Mouse (Mus musculus) limb, embryonic 14.5 days (tissue): ENCODE data around the gene Ankrd31. TPM values are rescaled to one million over a fixed set of nuclear protein-coding genes. Genes with fewer than 3 reads are reported as not detected.

Experiments
- ATAC-seq: fragments of 200-750 bp; cut with Nextera tagmentation; 2 replicates; pipeline ENCODE4 v1.8.0; 2017; ENCODE audit warnings: low read depth, moderate number of reproducible peaks, moderate TSS enrichment; ENCODE audit not compliant: low FRiP score
- DNase-seq: peaks from one replicate; pipeline ENCODE4 v3.0.0-alpha.2; 2015; ENCODE audit warnings: low spot score
- H3K27ac ChIP-seq: fragments of 300-500 bp; sonication (generic); replicated peaks from 2 replicates; pipeline ENCODE4 v1.5.1; 2014; ENCODE audit warnings: low read depth, mild to moderate bottlenecking, low read length, moderate library complexity, mixed read lengths
- H3K27me3 ChIP-seq: fragments of 300-500 bp; sonication (generic); 2 replicates; pipeline ENCODE4 v1.6.1; 2014; ENCODE audit warnings: low read length, mixed read lengths; ENCODE audit not compliant: control insufficient read depth, insufficient read depth
- H3K36me3 ChIP-seq: fragments of 300-500 bp; sonication (generic); 2 replicates; pipeline ENCODE4 v1.6.1; 2014; ENCODE audit warnings: mild to moderate bottlenecking, low read length, moderate library complexity, mixed read lengths; ENCODE audit not compliant: control insufficient read depth, insufficient read depth
- H3K4me1 ChIP-seq: fragments of 300-500 bp; sonication (generic); 2 replicates; pipeline ENCODE4 v1.6.1; 2014; ENCODE audit warnings: antibody characterized with exemption, low read length, mixed read lengths; ENCODE audit not compliant: control insufficient read depth, insufficient read depth
- H3K4me2 ChIP-seq: fragments of 300-500 bp; sonication (generic); replicated peaks from 2 replicates; pipeline ENCODE4 v1.6.1; 2014; ENCODE audit warnings: low read depth, mild to moderate bottlenecking, low read length, moderate library complexity; ENCODE audit not compliant: severe bottlenecking
- H3K4me3 ChIP-seq: fragments of 300-500 bp; sonication (generic); replicated peaks from 2 replicates; pipeline ENCODE4 v1.5.1; 2014; ENCODE audit warnings: low read length
- H3K9ac ChIP-seq: fragments of 300-500 bp; sonication (generic); 2 replicates; pipeline ENCODE4 v1.6.1; 2014; ENCODE audit warnings: mild to moderate bottlenecking, low read depth, low read length, moderate library complexity; ENCODE audit not compliant: severe bottlenecking
- H3K9me3 ChIP-seq: fragments of 300-500 bp; sonication (generic); 2 replicates; pipeline ENCODE4 v1.6.1; 2016; ENCODE audit warnings: low read length; ENCODE audit not compliant: control insufficient read depth
- POLR2A ChIP-seq: fragments of 200-500 bp; IDR thresholded peaks from 2 replicates; pipeline ENCODE4 v1.8.0; 2012; ENCODE audit warnings: inconsistent platforms, mild to moderate bottlenecking, moderate library complexity, borderline replicate concordance; ENCODE audit not compliant: insufficient read depth, insufficient read length; ENCODE audit errors: extremely low read depth
- WGBS: fragments of 180-500 bp; shearing (Covaris S2); extraction: QIAGEN DNeasy Blood & Tissue Kit; methylation state at CpG from one replicate; pipeline ENCODE4 v1.1.7; 2014; 5-methylcytosine and 5-hydroxymethylcytosine counted together
- polyA plus RNA-seq, 2 experiments: library from polyadenylated mRNA; depleted of rRNA in 1 of 2; stranded (reverse) in 1 of 2; unstranded in 1 of 2; fragments of >200 nt; fragmentation: Nextera tagmentation in 1 of 2; extraction: Ambion mirVana in 1 of 2; gene quantifications; 2 replicates each; pipeline versions ENCODE4 v1.2.1 to v1.2.3; 2012 to 2014

Gene Ankrd31
- polyA plus RNA-seq, 2 experiments = 0.01 TPM; not detected in 1

DNA sequence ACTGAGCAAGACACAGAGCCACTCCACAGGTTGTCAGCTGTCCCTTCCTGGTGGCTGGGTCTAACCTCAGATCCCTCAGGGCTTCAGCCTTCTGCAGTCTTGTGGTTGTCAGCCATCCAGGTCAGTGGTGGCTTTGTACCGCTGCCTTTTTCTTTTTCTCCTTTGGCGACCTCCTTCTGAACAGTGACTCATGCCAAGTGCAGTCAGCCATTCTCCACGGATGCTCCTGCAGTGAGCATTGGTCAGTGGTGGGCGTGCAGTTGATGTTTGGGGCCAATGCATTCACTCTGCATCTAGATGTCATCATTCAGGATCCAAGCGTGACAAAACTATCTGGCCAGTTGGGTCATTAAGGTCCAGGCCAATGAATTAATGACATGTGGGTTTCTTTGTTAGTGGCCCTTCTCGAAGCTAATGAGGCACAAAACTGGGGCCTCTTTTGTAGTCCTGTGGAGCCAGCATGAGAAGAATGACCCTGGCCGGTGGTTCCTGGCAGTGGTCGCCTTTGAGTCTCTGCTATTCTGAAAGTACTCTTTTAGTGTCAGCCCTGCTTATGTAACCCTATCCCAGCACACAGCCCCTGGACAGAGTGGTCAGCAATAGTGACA, 180.5 kb downstream of the Ankrd31 start:
- DNase-seq = no peak
- ATAC-seq = no peak
- no peak overlapping the region for H3K4me3 ChIP-seq
- H3K27ac ChIP-seq = no peak overlapping the region
- H3K36me3 ChIP-seq = no peaks in the 10 kb centered on the region
- no peak overlapping the region for H3K4me2 ChIP-seq
- H3K27me3 ChIP-seq = 0 out of 2 replicates have a peak, but pooled peaks cover 5% of the 10 kb centered on the region
- 54% methylated on average over 8 of the region's 8 CpGs for WGBS
- peaks cover 3% of the 10 kb centered on the region; the same call in 1 of the 2 replicates for H3K4me1 ChIP-seq
- no peak overlapping the region for H3K9ac ChIP-seq
- no peaks in the 10 kb centered on the region for H3K9me3 ChIP-seq
- no peak for TF ChIP-seq POLR2A

DNA sequence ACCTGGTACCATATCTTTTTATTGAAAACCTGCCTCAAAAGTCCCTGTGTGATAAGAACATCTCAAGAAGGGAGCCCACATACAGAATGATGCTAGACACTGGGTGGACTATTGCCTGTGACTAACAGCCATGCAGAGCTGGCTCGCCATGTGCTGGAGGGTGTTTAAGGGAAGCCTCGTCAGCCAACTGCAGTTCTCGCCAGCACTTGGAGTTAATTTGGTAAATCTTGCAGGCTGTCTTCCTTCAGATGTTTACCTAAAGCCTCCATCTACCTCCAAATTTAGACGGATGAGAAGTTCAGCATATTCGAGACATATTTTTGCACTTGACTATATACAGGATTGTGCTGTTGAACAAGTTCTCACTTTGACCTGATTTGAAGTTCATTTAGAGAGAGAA, 184.7 kb downstream of the Ankrd31 start:
- ATAC-seq (no peak), DNase-seq (no peak)
- H3K4me3 ChIP-seq = no peak overlapping the region
- no peak overlapping the region for H3K9ac ChIP-seq
- TF ChIP-seq POLR2A = no peak
- no peaks in the 10 kb centered on the region for H3K9me3 ChIP-seq
- no peak overlapping the region for H3K4me2 ChIP-seq
- H3K4me1 ChIP-seq = no peaks in the 10 kb centered on the region; the same call in 1 of the 2 replicates
- H3K27me3 ChIP-seq = no peaks in the 10 kb centered on the region
- 85% methylated on average over 5 of the region's 5 CpGs for WGBS
- no peak overlapping the region for H3K27ac ChIP-seq
- no peaks in the 10 kb centered on the region for H3K36me3 ChIP-seq

DNA sequence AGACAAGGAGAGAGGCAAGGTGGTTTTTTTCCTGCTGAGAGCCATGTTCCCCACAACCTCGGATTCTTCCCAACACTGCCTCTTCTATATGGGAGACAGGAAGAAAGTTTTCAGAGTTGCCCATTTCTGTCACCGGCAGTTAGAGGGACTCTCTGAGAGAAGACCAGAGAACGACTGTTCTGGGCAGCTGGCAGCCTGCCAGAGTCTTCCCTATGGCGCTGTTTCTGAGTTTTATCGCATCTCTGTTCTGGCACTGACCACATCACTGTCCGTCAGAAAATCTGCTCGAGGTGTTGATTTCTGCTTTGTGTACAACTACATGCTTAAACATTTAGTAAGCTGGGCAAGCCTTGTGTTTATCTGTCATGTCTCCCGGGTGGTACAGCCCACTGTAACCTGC, 185.3 kb downstream of the Ankrd31 start:
- H3K27ac ChIP-seq = no peak overlapping the region
- ATAC-seq (no peak), DNase-seq (no peak)
- no peaks in the 10 kb centered on the region; the same call in 1 of the 2 replicates for H3K4me1 ChIP-seq
- H3K4me2 ChIP-seq = no peak overlapping the region
- WGBS = 49% methylated on average over 8 of the region's 8 CpGs
- no peak overlapping the region for H3K4me3 ChIP-seq
- TF ChIP-seq POLR2A = no peak
- no peaks in the 10 kb centered on the region for H3K9me3 ChIP-seq
- no peaks in the 10 kb centered on the region for H3K36me3 ChIP-seq
- H3K9ac ChIP-seq = no peak overlapping the region
- no peaks in the 10 kb centered on the region for H3K27me3 ChIP-seq

- ATAC-seq = no peak
- no peak for TF ChIP-seq POLR2A
- Histone ChIP-seq H3K9ac (no peak overlapping the region), H3K4me2 (no peak overlapping the region), H3K27ac (no peak overlapping the region), H3K36me3 (no peaks in the 10 kb centered on the region), H3K27me3 (no peaks in the 10 kb centered on the region), H3K4me1 (no peaks in the 10 kb centered on the region; the same call in 1 of the 2 replicates), H3K4me3 (no peak overlapping the region), H3K9me3 (no peaks in the 10 kb centered on the region)
- DNase-seq = no peak
- WGBS = 38% methylated on average over 6 of the region's 6 CpGs
Observed at GRCm38 (mm10) chr13:96936173-96936777, 188.2 kb downstream of the Ankrd31 start.

- Histone ChIP-seq H3K4me3 (no peak overlapping the region), H3K4me1 (no peaks in the 10 kb centered on the region; the same call in 1 of the 2 replicates), H3K9me3 (no peaks in the 10 kb centered on the region), H3K27ac (no peak overlapping the region), H3K4me2 (no peak overlapping the region), H3K36me3 (no peaks in the 10 kb centered on the region), H3K27me3 (no peaks in the 10 kb centered on the region), H3K9ac (no peak overlapping the region)
- DNase-seq (no peak), ATAC-seq (no peak)
- TF ChIP-seq POLR2A = no peak
- WGBS = 71% methylated on average over 10 of the region's 10 CpGs
Observed at GRCm38 (mm10) chr13:96937059-96937558, 189.0 kb downstream of the Ankrd31 start.
